Mouse (Mus musculus): ENCODE results near the gene AL607142.1. TPM values are rescaled to one million over a fixed set of nuclear protein-coding genes. Genes with fewer than 3 reads are reported as not detected.

The AL607142.1 gene
- total RNA-seq, 2 experiments from 2014 or later, result not detected

Other genes starting within 250 kb of the AL607142.1 start
- not detected for gene Edn2, start 96.2 kb downstream of the AL607142.1 start, total RNA-seq (2021)
- 10 to 100 TPM; 45.7 to 46.8 TPM for gene Foxo6, start 222.4 kb downstream of the AL607142.1 start, total RNA-seq (2021)

Measured in left cerebral cortex, postnatal 4 days (tissue).